Mouse (Mus musculus): Measurements from ENCODE around the gene Gm15737.

- no peak for TF ChIP-seq CTCF (IDR thresholded peaks at IDR 0.05; ENCODE audit: low read depth)
- TF ChIP-seq EP300 (IDR thresholded peaks at IDR 0.05; ENCODE audit: low read depth), result no peak
Observed at GRCm38 (mm10) chr6:92882446-92882845, 13.3 kb downstream of the Gm15737 start.

All from liver, embryonic 14.5 days (tissue).